Mouse (Mus musculus): ENCODE measurements around the gene Gbx1.

- no peak for TF ChIP-seq CTCF (IDR thresholded peaks at IDR 0.05; ENCODE audit: low read depth)
- no peak for TF ChIP-seq EP300 (optimal IDR thresholded peaks at IDR 0.05)
These were observed 49.8 kb upstream of the Gbx1 start for GRCm38 (mm10) chr5:24576801-24577182.

Measured in stomach, postnatal 0 days (tissue).